Mouse (Mus musculus): ENCODE data around the gene Hoxb1. TPM values are rescaled to one million over a fixed set of nuclear protein-coding genes. Genes with fewer than 3 reads are reported as not detected.
A peak's percentile ranks its signal among the peaks of the same experiment; 100 is the strongest.

Gene Hoxb1
- polyA plus RNA-seq, 1 experiment from 2014 or later, result not detected

- no peaks in the 10 kb centered on the region for H3K9me3 ChIP-seq (replicated peaks)
- H3K36me3 ChIP-seq, result no peaks in the 10 kb centered on the region
- peak overlapping the region; percentile 72 for H3K4me2 ChIP-seq
- WGBS, result 17% methylated on average over 11 of the region's 11 CpGs
- no peak for ATAC-seq (ENCODE audit: insufficient number of reproducible peaks, low FRiP score)
- peak overlapping the region; percentile 55; the same call in 1 of the 2 replicates for H3K4me3 ChIP-seq
- H3K27ac ChIP-seq (ENCODE audit: poor library complexity, severe bottlenecking), result no peak overlapping the region
- H3K9ac ChIP-seq, result no peak overlapping the region
- H3K27me3 ChIP-seq (replicated peaks), result peaks cover 82% of the 10 kb centered on the region
- H3K4me1 ChIP-seq (replicated peaks), result peaks cover 19% of the 10 kb centered on the region
Measured at GRCm38 (mm10) chr11:96351312-96351711, 14.2 kb upstream of the Hoxb1 start.

- Histone ChIP-seq H3K27me3 (replicated peaks) (peaks cover 82% of the 10 kb centered on the region), H3K4me2 (peak overlapping the region; percentile 72), H3K9ac (peak overlapping the region; percentile 57), H3K9me3 (replicated peaks) (no peaks in the 10 kb centered on the region), H3K36me3 (no peaks in the 10 kb centered on the region), H3K27ac (ENCODE audit: poor library complexity, severe bottlenecking) (peak overlapping the region; percentile 63), H3K4me3 (peak overlapping the region; percentile 55), H3K4me1 (replicated peaks) (peaks cover 19% of the 10 kb centered on the region)
- no peak for ATAC-seq (ENCODE audit: insufficient number of reproducible peaks, low FRiP score)
- 1% methylated on average over 22 of the region's 22 CpGs for WGBS
Measured at GRCm38 (mm10) chr11:96351831-96352230, 13.7 kb upstream of the Hoxb1 start.

GRCm38 (mm10) chr11:96352691-96353521, 12.6 kb upstream of the Hoxb1 start:
- Histone ChIP-seq H3K4me3 (peak overlapping the region; percentile 55), H3K9ac (peak overlapping the region; percentile 80), H3K4me2 (peak overlapping the region; percentile 72), H3K27ac (ENCODE audit: poor library complexity, severe bottlenecking) (peak overlapping the region; percentile 61), H3K4me1 (replicated peaks) (peaks cover 19% of the 10 kb centered on the region), H3K27me3 (replicated peaks) (peaks cover 85% of the 10 kb centered on the region), H3K36me3 (no peaks in the 10 kb centered on the region), H3K9me3 (replicated peaks) (no peaks in the 10 kb centered on the region)
- ATAC-seq (ENCODE audit: insufficient number of reproducible peaks, low FRiP score), result peak; percentile 48; the same call in 1 of the 2 replicates
- WGBS, result under 1% methylated on average over 75 of the region's 75 CpGs

DNA sequence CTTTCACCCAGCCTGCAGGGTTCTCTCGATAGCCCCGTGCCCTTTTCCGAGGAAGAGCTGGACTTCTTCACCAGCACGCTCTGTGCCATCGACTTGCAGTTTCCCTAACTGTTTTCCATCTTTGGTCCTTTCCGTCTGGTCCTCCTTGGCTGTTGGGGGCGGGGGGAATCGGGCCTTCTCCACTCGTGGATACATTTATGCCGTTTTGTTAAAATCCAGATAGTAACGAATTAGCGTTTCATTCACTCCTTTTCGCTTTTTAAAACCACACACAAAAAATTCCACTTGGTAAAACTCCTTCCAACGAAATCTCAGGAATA, 12.1 kb upstream of the Hoxb1 start:
- Histone ChIP-seq H3K9me3 (replicated peaks) (no peaks in the 10 kb centered on the region), H3K4me2 (peak overlapping the region; percentile 72), H3K27me3 (replicated peaks) (peaks cover 83% of the 10 kb centered on the region), H3K27ac (ENCODE audit: poor library complexity, severe bottlenecking) (peak overlapping the region; percentile 61; the same call in 1 of the 2 replicates), H3K9ac (peak overlapping the region; percentile 80), H3K36me3 (no peaks in the 10 kb centered on the region), H3K4me1 (replicated peaks) (peaks cover 19% of the 10 kb centered on the region), H3K4me3 (peak overlapping the region; percentile 55)
- whole genome bisulfite sequencing, result 1% methylated on average over 14 of the region's 14 CpGs
- no peak for ATAC-seq (ENCODE audit: insufficient number of reproducible peaks, low FRiP score)

- H3K9me3 ChIP-seq (replicated peaks), result no peaks in the 10 kb centered on the region
- H3K4me3 ChIP-seq, result peak overlapping the region; percentile 32
- H3K4me1 ChIP-seq (replicated peaks), result peaks cover 19% of the 10 kb centered on the region
- peaks cover 81% of the 10 kb centered on the region for H3K27me3 ChIP-seq (replicated peaks)
- 18% methylated on average over 8 of the region's 8 CpGs for WGBS
- H3K4me2 ChIP-seq, result peak overlapping the region; percentile 62
- ATAC-seq (ENCODE audit: insufficient number of reproducible peaks, low FRiP score), result no peak
- peak overlapping the region; percentile 31; the same call in 1 of the 2 replicates for H3K9ac ChIP-seq
- H3K36me3 ChIP-seq, result no peaks in the 10 kb centered on the region
- H3K27ac ChIP-seq (ENCODE audit: poor library complexity, severe bottlenecking), result peak overlapping the region; percentile 16; the same call in 1 of the 2 replicates
Measured at GRCm38 (mm10) chr11:96353939-96354338, 11.6 kb upstream of the Hoxb1 start.

DNA sequence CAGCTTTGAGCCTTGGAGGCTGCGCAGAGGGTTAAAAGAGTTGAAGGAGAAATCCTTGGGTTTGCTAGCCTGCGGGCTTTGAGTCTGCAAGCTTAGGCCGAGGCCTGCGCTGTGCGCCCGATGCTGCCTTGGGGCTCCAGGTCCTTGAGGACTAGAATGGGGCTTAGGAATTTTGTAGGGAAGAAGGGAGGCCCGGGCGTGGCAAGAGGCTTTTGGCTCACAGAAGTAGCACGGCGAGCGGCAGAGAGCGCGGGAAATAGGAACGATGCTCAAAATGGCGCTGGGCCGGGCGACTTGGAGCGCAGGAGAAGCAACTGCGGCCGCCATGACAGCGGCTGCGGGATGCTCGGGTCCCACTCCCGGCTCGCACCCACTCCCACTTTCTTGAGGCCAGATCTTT, 11.2 kb upstream of the Hoxb1 start:
- Histone ChIP-seq H3K36me3 (no peaks in the 10 kb centered on the region), H3K9ac (peak overlapping the region; percentile 31; the same call in 1 of the 2 replicates), H3K9me3 (replicated peaks) (no peaks in the 10 kb centered on the region), H3K27me3 (replicated peaks) (peaks cover 79% of the 10 kb centered on the region), H3K4me3 (peak overlapping the region; percentile 32), H3K27ac (ENCODE audit: poor library complexity, severe bottlenecking) (peak overlapping the region; percentile 16; the same call in 1 of the 2 replicates), H3K4me1 (replicated peaks) (peaks cover 19% of the 10 kb centered on the region), H3K4me2 (peak overlapping the region; percentile 62)
- 2% methylated on average over 25 of the region's 25 CpGs for WGBS
- ATAC-seq (ENCODE audit: insufficient number of reproducible peaks, low FRiP score), result no peak

DNA sequence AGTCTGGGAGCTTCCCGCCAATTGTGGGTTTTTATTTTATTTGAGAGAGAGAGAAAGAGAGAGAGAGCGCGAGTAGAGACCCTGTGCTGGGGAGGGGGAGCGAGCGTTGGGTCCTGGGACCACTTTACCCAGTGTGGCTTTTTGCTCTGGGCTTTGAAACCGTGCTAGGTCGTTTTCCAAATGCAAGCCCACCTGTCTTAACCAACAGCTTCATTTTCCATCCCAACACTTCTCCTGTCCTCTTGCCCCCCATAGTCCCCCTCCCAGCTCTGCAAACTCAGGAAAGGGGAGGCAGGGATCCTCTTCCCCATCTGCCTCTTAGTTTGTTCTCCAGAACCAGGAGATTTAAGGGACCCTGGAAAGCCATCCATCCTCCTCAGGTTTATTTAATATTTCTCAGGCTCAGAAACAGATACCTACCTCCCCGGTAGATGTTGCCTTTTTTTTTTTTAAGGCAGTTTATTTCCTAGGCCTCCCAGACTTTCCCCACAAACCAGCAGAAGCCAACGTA, 10.7 kb upstream of the Hoxb1 start:
- H3K27me3 ChIP-seq (replicated peaks), result peaks cover 79% of the 10 kb centered on the region
- H3K36me3 ChIP-seq, result no peaks in the 10 kb centered on the region
- H3K4me1 ChIP-seq (replicated peaks), result peaks cover 15% of the 10 kb centered on the region
- H3K27ac ChIP-seq (ENCODE audit: poor library complexity, severe bottlenecking), result peak overlapping the region; percentile 16; the same call in 1 of the 2 replicates
- H3K9me3 ChIP-seq (replicated peaks), result 0 out of 2 replicates have a peak, but pooled peaks cover 4% of the 10 kb centered on the region
- WGBS, result 12% methylated on average over 9 of the region's 9 CpGs
- ATAC-seq (ENCODE audit: insufficient number of reproducible peaks, low FRiP score), result no peak
- peak overlapping the region; percentile 31; the same call in 1 of the 2 replicates for H3K9ac ChIP-seq
- peak overlapping the region; percentile 32 for H3K4me3 ChIP-seq
- peak overlapping the region; percentile 62 for H3K4me2 ChIP-seq

DNA sequence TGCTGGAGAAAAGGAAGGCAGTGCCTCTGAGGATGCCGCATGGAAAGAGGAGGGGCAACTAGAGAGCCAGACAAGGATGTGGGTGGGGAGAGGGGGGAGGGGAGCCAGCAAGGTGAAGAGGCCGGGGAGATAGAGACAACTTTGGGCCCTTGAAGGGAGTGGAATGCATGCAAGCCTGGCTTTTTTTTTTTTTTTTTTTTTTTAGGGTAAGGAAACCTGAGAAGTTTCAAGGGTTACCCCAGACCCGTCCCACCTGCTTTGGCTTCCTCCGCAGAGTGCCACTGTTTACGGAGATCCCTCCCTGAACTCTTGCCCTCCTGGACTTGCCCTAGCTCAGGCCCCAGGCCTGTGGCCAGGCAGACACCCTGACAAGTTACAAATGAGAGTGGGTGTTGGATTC, 1.7 kb upstream of the Hoxb1 start:
- H3K9ac ChIP-seq, result no peak overlapping the region
- no peak overlapping the region for H3K4me3 ChIP-seq
- ATAC-seq (ENCODE audit: insufficient number of reproducible peaks, low FRiP score), result no peak
- H3K27ac ChIP-seq (ENCODE audit: poor library complexity, severe bottlenecking), result no peak overlapping the region
- 0 out of 2 replicates have a peak, but pooled peaks cover 4% of the 10 kb centered on the region for H3K9me3 ChIP-seq (replicated peaks)
- WGBS, result 9% methylated on average over 5 of the region's 5 CpGs
- peaks cover 78% of the 10 kb centered on the region for H3K27me3 ChIP-seq (replicated peaks)
- H3K36me3 ChIP-seq, result no peaks in the 10 kb centered on the region
- H3K4me2 ChIP-seq, result no peak overlapping the region
- peaks cover 4% of the 10 kb centered on the region; the same call in 1 of the 2 replicates for H3K4me1 ChIP-seq (replicated peaks)

- Histone ChIP-seq H3K36me3 (no peaks in the 10 kb centered on the region), H3K9ac (no peak overlapping the region), H3K9me3 (replicated peaks) (no peaks in the 10 kb centered on the region), H3K4me3 (peak overlapping the region; percentile 4; the same call in 1 of the 2 replicates), H3K4me2 (peak overlapping the region; percentile 20), H3K27me3 (replicated peaks) (peaks cover 95% of the 10 kb centered on the region), H3K4me1 (replicated peaks) (peaks cover 4% of the 10 kb centered on the region; the same call in 1 of the 2 replicates), H3K27ac (ENCODE audit: poor library complexity, severe bottlenecking) (no peak overlapping the region)
- WGBS, result 1% methylated on average over 47 of the region's 47 CpGs
- ATAC-seq (ENCODE audit: insufficient number of reproducible peaks, low FRiP score), result 0 out of 2 replicates have a peak, but pooled peaks have one; percentile 25
Measured at GRCm38 (mm10) chr11:96366092-96367041, 815 bp downstream of the Hoxb1 start.

GRCm38 (mm10) chr11:96367141-96367540, 1.6 kb downstream of the Hoxb1 start:
- no peak overlapping the region for H3K4me2 ChIP-seq
- no peak overlapping the region for H3K27ac ChIP-seq (ENCODE audit: poor library complexity, severe bottlenecking)
- H3K4me1 ChIP-seq (replicated peaks), result peaks cover 4% of the 10 kb centered on the region; the same call in 1 of the 2 replicates
- H3K36me3 ChIP-seq, result no peaks in the 10 kb centered on the region
- WGBS, result 32% methylated on average over 6 of the region's 6 CpGs
- no peak overlapping the region for H3K4me3 ChIP-seq
- peaks cover 95% of the 10 kb centered on the region for H3K27me3 ChIP-seq (replicated peaks)
- no peak overlapping the region for H3K9ac ChIP-seq
- no peaks in the 10 kb centered on the region for H3K9me3 ChIP-seq (replicated peaks)
- ATAC-seq (ENCODE audit: insufficient number of reproducible peaks, low FRiP score), result no peak

Data from heart, embryonic 12.5 days (tissue).